Mouse (Mus musculus) neural tube, embryonic 14.5 days (tissue): ENCODE results near the gene Ptcd1. TPM values are rescaled to one million over a fixed set of nuclear protein-coding genes. Genes with fewer than 3 reads are reported as not detected.
A peak's percentile ranks its signal among the peaks of the same experiment; 100 is the strongest.

Source experiments
- ATAC-seq: fragments of 200-750 bp; cut with Nextera tagmentation; 2 replicates; pipeline ENCODE4 v1.8.0; 2017; ENCODE audit warnings: low read depth, mild to moderate bottlenecking, moderate TSS enrichment, moderate library complexity
- H3K27ac ChIP-seq: fragments of 300-500 bp; sonication (generic); 2 replicates; pipeline ENCODE4 v1.5.1; 2014; ENCODE audit warnings: low read depth, mild to moderate bottlenecking, control low read depth, low read length, moderate library complexity, mixed read lengths
- H3K27me3 ChIP-seq: fragments of 300-500 bp; sonication (generic); 2 replicates; pipeline ENCODE4 v1.6.1; 2014; ENCODE audit warnings: low read length; ENCODE audit not compliant: control insufficient read depth, insufficient read depth
- H3K36me3 ChIP-seq: fragments of 300-500 bp; sonication (generic); 2 replicates; pipeline ENCODE4 v1.6.1; 2014; ENCODE audit warnings: low read length, mixed read lengths; ENCODE audit not compliant: control insufficient read depth, insufficient read depth
- H3K4me1 ChIP-seq: fragments of 300-500 bp; sonication (generic); 2 replicates; pipeline ENCODE4 v1.6.1; 2014; ENCODE audit warnings: low read length; ENCODE audit not compliant: control insufficient read depth, insufficient read depth
- H3K4me2 ChIP-seq: fragments of 300-500 bp; sonication (generic); 2 replicates; pipeline ENCODE4 v1.6.1; 2014; ENCODE audit warnings: mild to moderate bottlenecking, low read depth, low read length, control low read depth
- H3K4me3 ChIP-seq: fragments of 300-500 bp; sonication (generic); 2 replicates; pipeline ENCODE4 v1.5.1; 2014; ENCODE audit warnings: low read depth, low read length, control low read depth, mixed read lengths
- H3K9ac ChIP-seq: fragments of 300-500 bp; sonication (generic); replicated peaks from 2 replicates; pipeline ENCODE4 v1.6.1; 2014; ENCODE audit warnings: low read depth, mild to moderate bottlenecking, control low read depth, low read length, mixed read lengths
- H3K9me3 ChIP-seq: fragments of 300-500 bp; sonication (generic); 2 replicates; pipeline ENCODE4 v1.6.1; 2016; ENCODE audit warnings: low read length; ENCODE audit not compliant: control insufficient read depth
- WGBS: fragments of 180-500 bp; shearing (Covaris S2); extraction: QIAGEN DNeasy Blood & Tissue Kit; methylation state at CpG from one replicate; pipeline ENCODE4 v1.1.7; 2014; 5-methylcytosine and 5-hydroxymethylcytosine counted together
- polyA plus RNA-seq: library from polyadenylated mRNA; unstranded; fragments of >200 nt; fragmentation: Nextera tagmentation; extraction: Ambion mirVana; gene quantifications from 2 replicates; pipeline ENCODE4 v1.2.1, GENCODE M21; 2014

Ptcd1 gene
- polyA plus RNA-seq, 1 experiment from 2014 or later: 15.9 TPM

GRCm38 (mm10) chr5:145203936-145204691 is 37.2 kb upstream of the Ptcd1 start, which contains the start of gene Zkscan5:
Gene Zkscan5, plus strand, starts transcription at chr5:145204562.
- Histone ChIP-seq H3K9me3 (no peaks in the 10 kb centered on the region), H3K27me3 (no peaks in the 10 kb centered on the region), H3K4me3 (peak within 1 kb of the TSS; percentile 39), H3K4me2 (peak within 1 kb of the TSS; percentile 45), H3K36me3 (no peaks in the 10 kb centered on the region), H3K27ac (peak within 1 kb of the TSS; percentile 80), H3K9ac (no peak within 1 kb of the TSS), H3K4me1 (peaks cover 19% of the 10 kb centered on the region)
- WGBS: under 1% methylated on average over 22 of the region's 22 CpGs
- peak; percentile 94 for ATAC-seq

GRCm38 (mm10) chr5:145202446-145202845 is 35.5 kb upstream of the Ptcd1 start:
- Histone ChIP-seq H3K27ac (no peak overlapping the region), H3K27me3 (no peaks in the 10 kb centered on the region), H3K9me3 (no peaks in the 10 kb centered on the region), H3K36me3 (no peaks in the 10 kb centered on the region), H3K4me2 (no peak overlapping the region), H3K4me1 (peaks cover 19% of the 10 kb centered on the region), H3K4me3 (no peak overlapping the region), H3K9ac (no peak overlapping the region)
- 56% methylated on average over 3 of the region's 3 CpGs for WGBS
- no peak for ATAC-seq

GRCm38 (mm10) chr5:145201321-145201991 is 34.5 kb upstream of the Ptcd1 start, which contains the start of gene Zkscan14:
Gene Zkscan14, minus strand, starts transcription at chr5:145201868.
- peak within 1 kb of the TSS; percentile 72 for H3K9ac ChIP-seq
- no peaks in the 10 kb centered on the region for H3K9me3 ChIP-seq
- ATAC-seq: peak; percentile 24; the same call in 1 of the 2 replicates
- no peaks in the 10 kb centered on the region for H3K27me3 ChIP-seq
- 1% methylated on average over 37 of the region's 37 CpGs for WGBS
- peak within 1 kb of the TSS; percentile 88 for H3K4me2 ChIP-seq
- H3K36me3 ChIP-seq: no peaks in the 10 kb centered on the region
- peaks cover 19% of the 10 kb centered on the region for H3K4me1 ChIP-seq
- peak within 1 kb of the TSS; percentile 67 for H3K27ac ChIP-seq
- H3K4me3 ChIP-seq: peak within 1 kb of the TSS; percentile 64

GRCm38 (mm10) chr5:145200387-145200786 is 33.5 kb upstream of the Ptcd1 start:
- 80% methylated on average over 7 of the region's 7 CpGs for WGBS

GRCm38 (mm10) chr5:145191962-145192361 is 25.1 kb upstream of the Ptcd1 start, which contains the start of gene Atp5j2:
Gene Atp5j2, minus strand, starts transcription at chr5:145192062.
- peak; percentile 18; the same call in 1 of the 2 replicates for ATAC-seq
- H3K4me1 ChIP-seq: peaks cover 13% of the 10 kb centered on the region; the same call in 1 of the 2 replicates
- peaks cover 20% of the 10 kb centered on the region for H3K36me3 ChIP-seq
- peak within 1 kb of the TSS; percentile 80 for H3K9ac ChIP-seq
- H3K27me3 ChIP-seq: no peaks in the 10 kb centered on the region
- 88% methylated on average over 2 of the region's 2 CpGs for WGBS
- H3K4me3 ChIP-seq: peak within 1 kb of the TSS; percentile 69
- H3K27ac ChIP-seq: peak within 1 kb of the TSS; percentile 80
- H3K4me2 ChIP-seq: peak within 1 kb of the TSS; percentile 94
- H3K9me3 ChIP-seq: no peaks in the 10 kb centered on the region

More at GRCm38 (mm10) chr5:145200387-145200786, 33.5 kb upstream of the Ptcd1 start:
- Histone ChIP-seq H3K27ac (no peak overlapping the region), H3K9ac (no peak overlapping the region), H3K4me2 (0 out of 2 replicates have a peak overlapping the region, but pooled peaks have one; percentile 88), H3K4me3 (no peak overlapping the region), H3K9me3 (no peaks in the 10 kb centered on the region), H3K27me3 (no peaks in the 10 kb centered on the region), H3K36me3 (peaks cover 3% of the 10 kb centered on the region; the same call in 1 of the 2 replicates), H3K4me1 (peaks cover 16% of the 10 kb centered on the region)
- ATAC-seq: no peak

GRCm38 (mm10) chr5:145190875-145191798 is 24.2 kb upstream of the Ptcd1 start:
- Histone ChIP-seq H3K9me3 (no peaks in the 10 kb centered on the region), H3K27ac (peak overlapping the region; percentile 80), H3K4me2 (peak overlapping the region; percentile 94), H3K9ac (peak overlapping the region; percentile 80), H3K4me1 (peaks cover 13% of the 10 kb centered on the region; the same call in 1 of the 2 replicates), H3K36me3 (peaks cover 27% of the 10 kb centered on the region), H3K4me3 (peak overlapping the region; percentile 69), H3K27me3 (no peaks in the 10 kb centered on the region)
- peak; percentile 90 for ATAC-seq
- under 1% methylated on average over 41 of the region's 41 CpGs for WGBS

GRCm38 (mm10) chr5:145190373-145190772 is 23.5 kb upstream of the Ptcd1 start:
- no peak for ATAC-seq
- Histone ChIP-seq H3K4me1 (peaks cover 13% of the 10 kb centered on the region; the same call in 1 of the 2 replicates), H3K36me3 (peaks cover 30% of the 10 kb centered on the region), H3K4me3 (peak overlapping the region; percentile 69), H3K27ac (no peak overlapping the region), H3K4me2 (peak overlapping the region; percentile 94), H3K9me3 (no peaks in the 10 kb centered on the region), H3K27me3 (no peaks in the 10 kb centered on the region), H3K9ac (peak overlapping the region; percentile 80)
- 62% methylated on average over 5 of the region's 5 CpGs for WGBS

- Histone ChIP-seq H3K4me3 (no peak overlapping the region), H3K4me2 (no peak overlapping the region), H3K4me1 (peaks cover 13% of the 10 kb centered on the region; the same call in 1 of the 2 replicates), H3K9ac (no peak overlapping the region), H3K27me3 (no peaks in the 10 kb centered on the region), H3K36me3 (peaks cover 28% of the 10 kb centered on the region), H3K9me3 (no peaks in the 10 kb centered on the region), H3K27ac (no peak overlapping the region)
- ATAC-seq: no peak
- 97% methylated on average over 6 of the region's 6 CpGs for WGBS
Measured at GRCm38 (mm10) chr5:145189416-145189815, 22.5 kb upstream of the Ptcd1 start.
